Mouse (Mus musculus) macrophage (primary cell): ENCODE data around the gene Pdpr. TPM values are rescaled to one million over a fixed set of nuclear protein-coding genes. Genes with fewer than 3 reads are reported as not detected.

Experiments
- H3K27ac ChIP-seq: fragments of 350-480 bp; formaldehyde crosslinking; 2 replicates; pipeline ENCODE4 v1.9.0; 2021
- H3K36me3 ChIP-seq: fragments of 350-480 bp; formaldehyde crosslinking; 2 replicates; pipeline ENCODE4 v1.9.0; 2021; ENCODE audit errors: inconsistent target
- H3K4me3 ChIP-seq: fragments of 350-480 bp; formaldehyde crosslinking; 2 replicates; pipeline ENCODE4 v1.9.0; 2021; ENCODE audit errors: inconsistent target
- H3K79me2 ChIP-seq: fragments of 350-480 bp; formaldehyde crosslinking; 2 replicates; pipeline ENCODE4 v1.9.0; 2021; ENCODE audit errors: inconsistent target
- WGBS: methylation state at CpG from one replicate; pipeline ENCODE4 v1.1.7; 2026; ENCODE audit warnings: inconsistent platforms; ENCODE audit not compliant: missing documents; 5-methylcytosine and 5-hydroxymethylcytosine counted together
- polyA plus RNA-seq: library from polyadenylated mRNA; stranded (reverse); fragments of 250-400 nt; gene quantifications from 3 replicates; pipeline ENCODE4 v1.2.4, GENCODE M21; 2018; ENCODE audit warnings: inconsistent platforms
- total RNA-seq, 78 experiments: library from RNA; depleted of rRNA; stranded (reverse); fragments of 250-400 nt; gene quantifications; 1 replicate in 9 of 78; 2 replicates in 24 of 78; 3 replicates in 43 of 78; 4 replicates in 2 of 78; pipeline ENCODE4 v1.2.4; 2018; ENCODE audit warnings: inconsistent platforms in 56 of 78

Pdpr gene
- 10 to 100 TPM in 15 of 26 experiments, 1 to 10 TPM in 11; 1.7 to 26.2 (median 10.9) TPM for total RNA-seq (2018; cell fraction: chromatin; rRNA removed)
- 10 to 100 TPM in 24 of 26 experiments, 1 to 10 TPM in 2; 7.6 to 22.6 (median 13.8) TPM for total RNA-seq (2018; cell fraction: cytosol; rRNA removed)
- 10 to 100 TPM in 18 of 26 experiments, 1 to 10 TPM in 8; 4.9 to 25.3 (median 13.3) TPM for total RNA-seq (2018; cell fraction: nucleus; rRNA removed)
- polyA plus RNA-seq, result 4.9 to 9.3 TPM (median 8.4 TPM) in 3 replicates

DNA sequence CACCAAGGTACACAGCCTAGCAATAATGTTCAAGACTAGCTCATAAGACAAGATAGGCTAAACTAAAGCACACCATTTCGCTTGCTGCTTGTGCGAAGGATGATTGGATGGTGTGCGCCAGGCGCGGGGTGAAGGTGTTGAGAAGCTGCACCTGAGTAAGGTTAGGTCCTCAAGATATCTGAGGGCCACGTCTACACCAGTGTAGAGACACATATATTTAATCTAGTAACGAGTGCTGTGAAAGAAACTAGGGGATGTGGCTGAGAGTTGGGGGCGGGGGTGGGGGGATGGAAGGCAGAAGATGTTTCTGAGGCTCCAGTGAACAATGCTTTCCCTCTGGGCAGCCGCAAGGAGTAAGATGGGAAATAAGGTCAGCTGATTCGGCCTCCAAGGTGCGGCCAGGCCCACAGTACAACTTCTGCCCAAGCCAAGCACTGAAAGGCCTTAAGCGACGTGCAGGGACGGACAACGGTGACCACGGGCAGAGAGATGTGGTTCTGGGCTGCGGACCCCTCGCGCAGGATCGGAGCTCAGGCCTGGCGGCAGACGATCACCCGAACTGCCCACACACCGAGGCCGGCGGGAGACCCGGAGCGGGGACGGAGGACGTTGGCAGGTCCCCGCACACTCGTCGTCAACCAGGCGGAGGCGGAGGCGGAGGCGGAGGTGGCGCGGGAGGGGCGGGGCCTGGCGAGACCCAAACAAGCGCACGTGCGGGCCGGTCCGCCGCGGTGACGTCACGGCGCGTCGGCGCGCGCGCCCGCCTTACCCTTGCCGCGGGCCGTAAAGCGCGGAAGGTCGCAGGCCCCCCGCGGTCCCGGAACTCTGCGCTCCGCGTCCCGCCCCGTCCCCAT, at the start of gene Pdpr:
TSS of gene Pdpr (plus strand) at position 766 of the 854 bp plus-strand sequence.
- no peak within 1 kb of the TSS for H3K27ac ChIP-seq
- H3K79me2 ChIP-seq, result peaks cover 36% of the 10 kb centered on the region; the same call in 1 of the 2 replicates
- peak within 1 kb of the TSS; percentile 33 for H3K4me3 ChIP-seq
- no peaks in the 10 kb centered on the region for H3K36me3 ChIP-seq
- 12% methylated on average over 35 of the region's 72 CpGs for WGBS

DNA sequence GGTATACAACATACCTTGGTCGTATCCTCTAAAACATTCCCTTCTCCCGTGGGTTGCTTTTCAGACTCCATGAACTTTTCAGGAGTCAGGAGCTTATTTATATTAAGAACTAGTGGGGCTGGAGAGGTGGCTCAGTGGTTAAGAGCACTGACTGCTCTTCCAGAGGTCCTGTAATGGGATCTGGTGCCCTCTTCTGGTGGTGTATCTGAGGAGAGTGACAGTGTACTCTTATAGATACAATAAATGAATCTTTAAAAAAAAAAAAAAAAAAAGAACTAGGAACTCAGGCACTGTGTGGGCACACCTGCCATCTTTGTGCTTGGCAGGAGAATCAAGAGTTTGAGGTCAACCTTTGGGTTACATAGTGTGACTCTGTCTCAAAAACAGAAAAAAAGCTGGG, 45.7 kb upstream of the Pdpr start:
- no peak overlapping the region for H3K27ac ChIP-seq
- H3K36me3 ChIP-seq, result peaks cover 92% of the 10 kb centered on the region
- no peak overlapping the region for H3K4me3 ChIP-seq
- WGBS, result 93% methylated on average over 2 of the region's 2 CpGs
- H3K79me2 ChIP-seq, result no peaks in the 10 kb centered on the region

DNA sequence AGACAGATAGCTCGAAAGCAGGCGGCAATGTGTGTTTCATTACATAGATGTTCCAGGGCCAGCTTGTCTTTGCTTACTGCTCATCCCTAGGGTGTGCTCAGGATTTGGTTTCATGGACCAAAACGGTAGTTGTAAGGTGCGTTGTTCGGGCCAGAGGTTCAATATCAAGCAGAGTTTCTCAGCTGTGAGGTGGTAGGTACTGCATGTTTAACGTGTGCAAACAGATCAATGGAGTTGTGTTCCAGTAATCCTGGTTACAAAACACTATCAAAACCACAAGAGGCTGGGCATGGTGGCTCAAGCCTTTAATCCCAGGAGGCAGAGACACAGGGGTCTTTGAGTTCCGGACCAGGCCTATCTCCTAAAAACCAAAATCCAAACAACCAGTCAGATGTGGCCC, 45.3 kb upstream of the Pdpr start:
- Histone ChIP-seq H3K4me3 (no peak overlapping the region), H3K79me2 (no peaks in the 10 kb centered on the region), H3K36me3 (peaks cover 92% of the 10 kb centered on the region), H3K27ac (no peak overlapping the region)
- WGBS, result 94% methylated on average over 7 of the region's 7 CpGs

DNA sequence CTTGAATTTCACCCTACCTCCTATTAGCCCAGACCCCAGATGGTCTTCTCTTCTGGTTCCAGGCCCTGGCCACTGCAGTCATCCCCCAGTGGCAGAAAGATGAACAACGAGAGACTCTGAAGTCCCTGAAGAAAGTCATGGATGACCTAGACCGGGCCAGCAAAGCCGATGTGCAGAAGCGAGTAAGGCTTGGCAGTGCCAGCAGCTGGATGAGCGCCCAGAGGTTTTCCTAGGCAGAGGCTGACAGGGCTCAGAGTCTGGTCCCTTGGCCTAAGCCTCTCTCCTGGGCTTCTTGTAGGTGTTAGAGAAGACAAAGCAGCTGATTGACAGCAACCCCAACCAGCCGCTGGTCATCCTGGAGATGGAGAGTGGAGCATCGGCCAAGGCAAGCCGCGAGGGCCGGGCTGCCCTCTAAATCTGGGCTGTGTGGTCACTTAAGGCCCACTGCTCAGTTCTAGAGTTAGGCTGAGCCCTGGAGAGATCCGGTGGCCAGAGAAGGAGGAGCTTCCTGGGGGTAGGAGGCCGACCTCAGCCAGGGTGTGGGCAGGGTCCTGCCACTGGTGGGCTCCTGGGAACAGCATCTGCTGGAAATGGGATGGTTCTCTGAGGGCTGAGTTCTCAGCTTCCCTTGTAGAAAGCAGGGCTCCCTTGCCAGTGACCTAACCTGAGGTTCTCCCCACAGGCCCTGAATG, 40.5 kb upstream of the Pdpr start:
- Histone ChIP-seq H3K4me3 (no peak overlapping the region), H3K79me2 (peaks cover 11% of the 10 kb centered on the region), H3K27ac (no peak overlapping the region), H3K36me3 (peaks cover 60% of the 10 kb centered on the region)
- 97% methylated on average over 12 of the region's 12 CpGs for WGBS

DNA sequence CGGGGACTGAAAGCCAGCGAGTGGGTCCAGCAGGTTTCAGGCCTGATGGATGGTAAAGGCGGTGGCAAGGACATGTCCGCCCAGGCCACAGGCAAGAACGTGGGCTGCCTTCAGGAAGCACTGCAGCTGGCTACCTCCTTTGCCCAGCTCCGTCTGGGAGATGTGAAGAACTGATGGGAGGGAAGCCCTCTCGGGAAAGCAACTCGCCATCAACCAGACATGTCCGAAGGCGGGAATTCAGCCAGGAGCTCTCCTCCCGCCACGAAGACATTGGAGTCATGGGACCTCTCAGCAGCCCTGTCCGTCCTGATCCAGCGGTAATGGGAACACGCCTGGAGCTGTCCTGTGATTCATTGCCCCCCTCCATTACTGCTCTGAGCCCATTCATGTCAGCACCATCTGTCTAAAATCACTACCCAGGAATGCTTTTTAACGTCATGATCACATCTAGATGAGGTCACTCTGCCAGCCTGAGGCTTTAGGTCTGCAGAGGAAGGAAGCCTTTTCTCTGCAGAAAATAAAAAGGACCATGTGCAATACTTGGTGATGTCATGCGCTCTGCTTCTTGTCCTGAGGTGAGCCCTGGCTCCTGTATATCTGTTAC, 39.3 kb upstream of the Pdpr start:
- H3K79me2 ChIP-seq, result peaks cover 11% of the 10 kb centered on the region
- peaks cover 49% of the 10 kb centered on the region for H3K36me3 ChIP-seq
- WGBS, result 91% methylated on average over 17 of the region's 17 CpGs
- peak overlapping the region; percentile 18; the same call in 1 of the 2 replicates for H3K27ac ChIP-seq
- no peak overlapping the region for H3K4me3 ChIP-seq

DNA sequence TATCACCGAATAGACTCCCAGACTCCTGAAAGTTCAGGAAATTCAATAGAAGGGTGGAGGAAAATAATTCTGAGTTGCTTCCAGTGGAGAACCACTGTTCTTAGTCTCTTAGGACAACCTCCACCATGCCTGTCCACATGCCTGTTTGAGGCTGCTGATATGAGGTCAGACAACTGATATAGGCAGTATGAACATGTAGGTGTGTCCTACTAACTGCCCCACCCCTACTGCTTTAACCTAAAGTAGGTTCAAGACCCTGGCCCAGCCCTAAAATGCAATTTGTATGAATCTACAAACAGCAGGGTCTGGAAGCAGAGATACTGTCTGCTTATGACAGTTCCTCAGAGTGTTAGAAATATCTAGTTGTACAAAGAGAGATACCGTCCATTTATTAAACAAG, 38.8 kb upstream of the Pdpr start:
- Histone ChIP-seq H3K27ac (peak overlapping the region; percentile 18; the same call in 1 of the 2 replicates), H3K4me3 (no peak overlapping the region), H3K79me2 (peaks cover 11% of the 10 kb centered on the region), H3K36me3 (peaks cover 44% of the 10 kb centered on the region)
- WGBS, result 91% methylated on average over 2 of the region's 2 CpGs

DNA sequence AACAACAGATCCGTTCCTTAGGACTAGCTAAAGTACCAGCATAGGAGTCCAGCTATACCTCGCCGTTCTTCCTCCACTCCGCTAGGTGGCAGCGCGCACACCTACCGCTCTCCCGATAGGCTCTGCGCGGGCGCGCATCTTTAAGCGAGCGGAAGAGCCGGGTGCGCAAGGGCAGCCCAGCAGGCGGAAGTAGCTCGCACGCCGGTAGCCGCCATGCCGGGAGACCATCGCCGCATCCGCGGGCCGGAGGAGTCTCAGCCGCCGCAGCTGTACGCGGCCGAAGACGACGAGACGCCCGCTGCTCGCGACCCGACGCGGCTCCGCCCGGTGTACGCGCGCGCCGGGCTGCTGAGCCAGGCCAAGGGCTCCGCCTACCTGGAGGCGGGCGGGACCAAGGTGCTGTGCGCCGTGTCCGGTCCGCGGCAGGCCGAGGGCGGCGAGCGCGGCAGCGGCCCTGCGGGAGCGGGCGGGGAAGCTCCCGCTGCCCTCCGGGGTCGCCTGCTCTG, 38.2 kb upstream of the Pdpr start, which contains the start of gene Exosc6:
TSS of gene Exosc6 (plus strand) at position 182 of the 506 bp plus-strand sequence.
- 4% methylated on average over 56 of the region's 68 CpGs for WGBS

DNA sequence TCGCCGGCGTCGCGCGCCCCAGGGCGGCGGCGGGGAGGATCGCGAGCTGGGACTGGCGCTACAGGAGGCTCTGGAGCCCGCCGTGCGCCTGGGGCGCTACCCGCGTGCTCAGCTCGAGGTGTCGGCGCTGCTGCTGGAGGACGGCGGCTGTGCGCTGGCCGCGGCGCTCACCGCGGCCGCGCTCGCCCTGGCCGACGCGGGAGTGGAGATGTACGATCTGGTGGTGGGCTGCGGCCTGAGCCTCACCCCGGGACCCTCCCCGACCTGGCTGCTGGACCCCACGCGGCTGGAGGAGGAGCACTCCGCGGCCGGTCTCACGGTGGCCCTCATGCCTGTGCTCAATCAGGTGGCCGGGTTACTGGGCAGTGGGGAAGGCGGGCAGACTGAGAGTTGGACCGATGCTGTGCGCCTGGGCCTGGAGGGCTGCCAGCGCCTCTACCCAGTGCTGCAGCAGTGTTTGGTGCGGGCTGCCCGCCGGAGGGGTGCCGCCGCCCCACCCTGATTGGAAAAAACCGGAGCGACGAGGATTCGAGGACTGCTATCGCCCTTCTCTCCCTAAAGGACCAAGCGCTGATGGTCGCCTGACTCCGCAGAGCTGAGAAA, 37.6 kb upstream of the Pdpr start:
- WGBS, result 2% methylated on average over 63 of the region's 63 CpGs
- Histone ChIP-seq H3K4me3 (peak overlapping the region; percentile 32), H3K36me3 (peaks cover 38% of the 10 kb centered on the region), H3K79me2 (peaks cover 11% of the 10 kb centered on the region), H3K27ac (no peak overlapping the region)

More for the DNA sequence above, 38.2 kb upstream of the Pdpr start, which contains the start of gene Exosc6:
- peak within 1 kb of the TSS; percentile 32 for H3K4me3 ChIP-seq
- H3K36me3 ChIP-seq, result peaks cover 44% of the 10 kb centered on the region
- H3K79me2 ChIP-seq, result peaks cover 11% of the 10 kb centered on the region
- H3K27ac ChIP-seq, result peak within 1 kb of the TSS; percentile 18; the same call in 1 of the 2 replicates

DNA sequence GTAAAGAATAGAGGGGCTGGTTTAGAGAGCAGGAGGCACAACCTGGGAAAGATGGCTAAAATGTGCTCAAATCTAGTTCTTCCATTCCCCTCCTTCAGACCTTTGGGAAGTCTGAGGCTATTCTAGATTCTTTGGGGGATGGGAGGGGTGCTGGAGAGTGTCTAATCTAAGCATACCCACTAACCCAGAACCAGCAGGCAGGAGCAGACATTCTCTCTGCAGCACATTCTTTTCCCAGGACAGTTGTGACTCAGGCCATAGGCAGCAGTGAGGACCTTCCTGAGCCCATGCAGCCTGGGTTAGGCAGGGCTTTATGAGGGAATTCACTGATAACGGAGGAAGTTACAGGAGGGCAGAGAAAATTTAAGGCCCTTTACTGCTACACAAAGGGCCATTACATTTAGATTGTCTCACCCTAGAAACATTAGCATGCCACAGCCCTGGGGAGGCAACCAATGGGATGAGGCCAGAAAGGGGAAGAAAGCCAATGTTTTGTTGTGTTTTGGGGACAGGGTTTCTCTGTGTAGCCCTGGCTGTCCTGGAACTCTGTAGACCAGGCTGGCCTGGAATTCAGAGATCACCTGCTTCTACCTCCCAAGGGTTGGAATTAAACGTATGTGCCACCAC, 35.4 kb upstream of the Pdpr start:
- WGBS, result 76% methylated on average over 2 of the region's 2 CpGs
- H3K27ac ChIP-seq, result no peak overlapping the region
- H3K79me2 ChIP-seq, result peaks cover 11% of the 10 kb centered on the region
- no peak overlapping the region for H3K4me3 ChIP-seq
- peaks cover 16% of the 10 kb centered on the region for H3K36me3 ChIP-seq

DNA sequence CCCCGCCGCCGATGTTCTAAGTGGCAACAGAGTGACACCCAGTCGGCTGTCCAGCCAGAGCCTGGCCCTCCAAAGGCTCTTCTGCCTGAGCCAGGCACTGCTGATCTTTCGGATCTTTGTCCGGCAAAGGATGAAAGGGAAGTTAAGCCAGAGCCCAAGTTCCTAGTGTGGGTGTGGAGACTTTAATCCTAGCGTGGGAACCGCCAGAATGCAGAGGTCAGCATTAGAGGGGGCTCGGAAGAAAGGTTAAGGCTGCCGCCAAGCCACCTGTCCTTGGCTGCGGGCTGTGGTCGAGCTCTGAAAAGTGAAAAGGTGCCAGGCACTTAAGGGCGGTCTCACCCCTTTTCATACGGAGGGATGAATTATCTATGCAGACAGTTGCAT, 32.8 kb upstream of the Pdpr start:
- H3K79me2 ChIP-seq, result peaks cover 11% of the 10 kb centered on the region
- H3K4me3 ChIP-seq, result peak overlapping the region; percentile 73
- WGBS, result 0% methylated on average over 11 of the region's 14 CpGs
- no peaks in the 10 kb centered on the region for H3K36me3 ChIP-seq
- H3K27ac ChIP-seq, result no peak overlapping the region

DNA sequence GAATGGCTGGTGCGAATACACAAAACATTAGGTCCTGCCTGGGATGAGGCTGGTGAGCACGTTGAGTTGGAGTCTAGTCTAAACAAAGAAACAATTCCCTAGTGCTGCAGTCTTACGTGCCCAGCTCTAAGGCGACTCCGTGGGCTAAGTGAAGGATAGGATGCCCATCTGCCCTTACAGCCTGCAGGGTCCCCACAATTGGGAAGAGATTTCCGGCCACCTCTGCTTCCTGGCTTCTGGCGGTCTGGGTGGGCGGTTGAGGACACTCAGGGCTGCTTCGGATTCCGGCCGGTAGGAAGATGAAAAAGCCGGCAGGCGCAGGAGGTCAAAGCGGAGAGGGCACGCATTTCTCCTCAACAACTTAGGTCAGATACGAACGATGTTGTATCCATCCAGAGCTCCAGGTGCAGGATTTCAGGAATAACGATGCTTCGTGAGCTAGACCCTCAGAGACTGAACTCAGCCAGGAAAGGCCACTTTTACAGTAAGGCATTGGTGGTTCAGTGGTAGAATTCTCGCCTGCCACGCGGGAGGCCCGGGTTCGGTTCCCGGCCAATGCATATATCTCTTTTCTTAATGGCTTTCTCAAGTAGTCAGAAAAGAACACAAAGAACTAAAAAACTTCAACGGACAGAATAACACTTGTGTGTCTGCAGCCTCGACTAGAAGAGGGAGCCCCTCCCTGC, 32.2 kb upstream of the Pdpr start:
- H3K36me3 ChIP-seq, result no peaks in the 10 kb centered on the region
- H3K4me3 ChIP-seq, result peak overlapping the region; percentile 73
- no peak overlapping the region for H3K27ac ChIP-seq
- under 1% methylated on average over 27 of the region's 27 CpGs for WGBS
- H3K79me2 ChIP-seq, result peaks cover 9% of the 10 kb centered on the region

DNA sequence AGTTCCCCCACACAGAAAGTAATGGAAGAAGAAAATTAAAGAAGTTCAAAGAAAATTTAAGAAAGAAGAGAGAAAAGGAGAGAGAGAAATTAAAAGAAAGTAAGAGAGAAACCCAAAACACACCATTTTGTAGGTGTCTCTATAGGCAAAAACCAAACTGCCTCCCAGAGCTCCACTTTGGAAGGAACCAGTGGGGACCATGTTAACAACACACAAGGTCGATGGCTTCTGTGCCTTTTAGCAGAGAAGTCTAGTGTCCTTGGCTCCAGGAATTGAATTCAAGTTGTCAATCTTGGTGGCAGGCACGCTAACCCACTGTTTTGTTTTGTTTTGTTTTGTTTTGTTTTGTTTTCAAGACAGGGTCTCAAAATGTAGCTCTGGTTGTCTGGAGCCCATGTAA, 31.5 kb upstream of the Pdpr start:
- Histone ChIP-seq H3K4me3 (no peak overlapping the region), H3K27ac (no peak overlapping the region), H3K36me3 (no peaks in the 10 kb centered on the region), H3K79me2 (peaks cover 2% of the 10 kb centered on the region)
- WGBS, result 74% methylated on average over 2 of the region's 2 CpGs

DNA sequence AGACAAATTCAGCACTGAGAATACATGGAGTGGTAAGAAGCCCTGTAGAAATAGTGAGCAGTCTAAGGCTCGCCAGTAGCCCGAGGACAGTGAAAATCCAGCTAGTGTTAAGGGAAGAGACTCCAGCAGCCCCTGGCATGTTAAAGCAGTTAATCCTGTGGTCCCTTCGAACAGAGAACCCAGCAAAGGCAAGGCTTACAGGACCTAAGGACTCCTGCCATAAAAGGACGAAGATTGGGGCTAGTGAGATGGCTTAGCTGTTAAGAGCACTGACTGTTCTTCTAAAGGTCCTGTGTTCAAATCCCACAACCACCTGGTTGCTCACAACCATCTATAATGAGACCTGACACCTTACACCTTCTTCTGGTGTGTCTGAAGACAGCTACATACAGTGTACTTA, 28.1 kb upstream of the Pdpr start:
- no peaks in the 10 kb centered on the region for H3K79me2 ChIP-seq
- H3K4me3 ChIP-seq, result no peak overlapping the region
- no peaks in the 10 kb centered on the region for H3K36me3 ChIP-seq
- 72% methylated on average over 4 of the region's 4 CpGs for WGBS
- no peak overlapping the region for H3K27ac ChIP-seq
